Mouse (Mus musculus) hindbrain, embryonic 14.5 days (tissue): ENCODE data around the gene Scyl1. TPM values are rescaled to one million over a fixed set of nuclear protein-coding genes. Genes with fewer than 3 reads are reported as not detected.

Source experiments
- ATAC-seq: fragments of 200-750 bp; cut with Nextera tagmentation; 2 replicates; pipeline ENCODE4 v1.8.0; 2017; ENCODE audit warnings: moderate number of reproducible peaks, mild to moderate bottlenecking, moderate TSS enrichment, moderate library complexity; ENCODE audit not compliant: low FRiP score
- DNase-seq: peaks from one replicate; pipeline ENCODE4 v3.0.0-alpha.2; 2015; ENCODE audit warnings: low spot score
- H3K27ac ChIP-seq: fragments of 300-500 bp; sonication (generic); 2 replicates; pipeline ENCODE4 v1.5.1; 2014; ENCODE audit warnings: mild to moderate bottlenecking, moderate library complexity
- H3K27me3 ChIP-seq: fragments of 300-500 bp; sonication (generic); 2 replicates; pipeline ENCODE4 v1.6.1; 2014; ENCODE audit warnings: mild to moderate bottlenecking, low read length, mixed read lengths; ENCODE audit not compliant: control insufficient read depth, insufficient read depth
- H3K36me3 ChIP-seq: fragments of 300-500 bp; sonication (generic); replicated peaks from 2 replicates; pipeline ENCODE4 v1.6.1; 2014; ENCODE audit not compliant: control insufficient read depth, insufficient read depth
- H3K4me1 ChIP-seq: fragments of 300-500 bp; sonication (generic); replicated peaks from 2 replicates; pipeline ENCODE4 v1.6.1; 2014; ENCODE audit warnings: antibody characterized with exemption, low read length, mixed read lengths; ENCODE audit not compliant: control insufficient read depth, insufficient read depth
- H3K4me2 ChIP-seq: fragments of 300-500 bp; sonication (generic); replicated peaks from 2 replicates; pipeline ENCODE4 v1.6.1; 2014; ENCODE audit warnings: mild to moderate bottlenecking, moderate library complexity
- H3K4me3 ChIP-seq: fragments of 300-500 bp; sonication (generic); replicated peaks from 2 replicates; pipeline ENCODE4 v1.5.1; 2014; ENCODE audit warnings: mild to moderate bottlenecking, low read length
- H3K9ac ChIP-seq: fragments of 300-500 bp; sonication (generic); 2 replicates; pipeline ENCODE4 v1.6.1; 2014
- H3K9me3 ChIP-seq: fragments of 300-500 bp; sonication (generic); 2 replicates; pipeline ENCODE4 v1.6.1; 2016; ENCODE audit warnings: low read length; ENCODE audit not compliant: control insufficient read depth
- WGBS: fragments of 180-500 bp; shearing (Covaris S2); extraction: QIAGEN DNeasy Blood & Tissue Kit; methylation state at CpG from one replicate; pipeline ENCODE4 v1.1.7; 2014; 5-methylcytosine and 5-hydroxymethylcytosine counted together
- polyA plus RNA-seq: library from polyadenylated mRNA; unstranded; fragments of >200 nt; fragmentation: Nextera tagmentation; extraction: Ambion mirVana; gene quantifications from 2 replicates; pipeline ENCODE4 v1.2.1, GENCODE M21; 2014

Gene Scyl1
- polyA plus RNA-seq, 1 experiment from 2014 or later, result 73.5 TPM

GRCm38 (mm10) chr19:5728631-5729443, 42.4 kb downstream of the Scyl1 start:
- Histone ChIP-seq H3K9me3 (no peaks in the 10 kb centered on the region), H3K4me1 (peaks cover 55% of the 10 kb centered on the region), H3K4me3 (peak overlapping the region; percentile 89), H3K36me3 (peaks cover 27% of the 10 kb centered on the region), H3K9ac (peak overlapping the region; percentile 99), H3K4me2 (peak overlapping the region; percentile 100), H3K27me3 (no peaks in the 10 kb centered on the region), H3K27ac (peak overlapping the region; percentile 95)
- ATAC-seq (peak; percentile 12), DNase-seq (no peak)
- WGBS, result 6% methylated on average over 37 of the region's 37 CpGs

GRCm38 (mm10) chr19:5727701-5728100, 43.5 kb downstream of the Scyl1 start:
- peak; percentile 90 for DNase-seq
- no peaks in the 10 kb centered on the region for H3K9me3 ChIP-seq
- peak overlapping the region; percentile 95; the same call in 1 of the 2 replicates for H3K27ac ChIP-seq
- H3K9ac ChIP-seq, result peak overlapping the region; percentile 99
- H3K4me2 ChIP-seq, result peak overlapping the region; percentile 100
- H3K36me3 ChIP-seq, result peaks cover 38% of the 10 kb centered on the region
- H3K27me3 ChIP-seq, result no peaks in the 10 kb centered on the region
- 4% methylated on average over 14 of the region's 14 CpGs for WGBS
- H3K4me1 ChIP-seq, result peaks cover 55% of the 10 kb centered on the region
- H3K4me3 ChIP-seq, result peak overlapping the region; percentile 89
- no peak for ATAC-seq

DNA sequence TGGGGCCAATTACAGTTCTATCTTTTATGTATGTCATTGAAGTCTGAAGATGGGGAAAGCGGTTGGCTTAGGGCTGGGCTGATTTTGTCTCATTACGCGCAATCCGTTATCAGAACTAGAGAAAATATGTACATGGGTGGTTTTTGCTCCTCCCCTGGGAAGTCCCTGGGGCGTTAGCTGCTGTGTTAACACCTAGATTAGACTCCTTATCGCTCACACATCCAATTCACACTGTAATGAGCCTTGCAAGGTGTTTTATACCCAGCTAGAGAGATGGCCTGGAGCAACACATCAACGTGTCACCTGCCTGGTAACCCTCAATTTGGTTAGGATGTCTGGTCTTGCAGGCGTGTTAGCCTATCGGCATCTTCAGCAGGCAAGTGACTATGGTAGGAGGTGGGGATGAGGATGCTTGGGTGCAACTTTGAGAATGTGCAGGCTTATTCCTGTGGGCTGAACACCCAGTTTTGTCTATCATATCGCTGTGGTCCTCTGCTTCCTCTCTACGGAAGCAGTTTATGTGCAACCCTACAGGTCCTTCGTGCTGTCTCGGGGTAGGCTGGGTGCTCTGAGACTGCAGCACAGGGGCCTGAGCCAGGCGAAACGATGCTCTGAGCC, 44.1 kb downstream of the Scyl1 start:
- H3K9me3 ChIP-seq, result no peaks in the 10 kb centered on the region
- peaks cover 44% of the 10 kb centered on the region for H3K36me3 ChIP-seq
- H3K9ac ChIP-seq, result peak overlapping the region; percentile 99
- H3K4me1 ChIP-seq, result peaks cover 55% of the 10 kb centered on the region
- H3K27ac ChIP-seq, result no peak overlapping the region
- no peak for DNase-seq
- no peak for ATAC-seq
- WGBS, result 82% methylated on average over 15 of the region's 15 CpGs
- peak overlapping the region; percentile 100 for H3K4me2 ChIP-seq
- H3K4me3 ChIP-seq, result peak overlapping the region; percentile 89
- H3K27me3 ChIP-seq, result no peaks in the 10 kb centered on the region

- H3K9ac ChIP-seq, result peak within 1 kb of the TSS; percentile 99
- 15% methylated on average over 45 of the region's 49 CpGs for WGBS
- DNase-seq, result no peak
- H3K27me3 ChIP-seq, result no peaks in the 10 kb centered on the region
- H3K9me3 ChIP-seq, result no peaks in the 10 kb centered on the region
- no peak for ATAC-seq
- peak within 1 kb of the TSS; percentile 100 for H3K4me2 ChIP-seq
- H3K4me3 ChIP-seq, result peak within 1 kb of the TSS; percentile 89
- H3K27ac ChIP-seq, result no peak within 1 kb of the TSS
- H3K4me1 ChIP-seq, result peaks cover 49% of the 10 kb centered on the region
- peaks cover 53% of the 10 kb centered on the region for H3K36me3 ChIP-seq
Measured at GRCm38 (mm10) chr19:5725767-5726515, 45.3 kb downstream of the Scyl1 start, which contains the start of gene Ehbp1l1. Ehbp1l1 (minus strand) TSS chr19:5726317.

DNA sequence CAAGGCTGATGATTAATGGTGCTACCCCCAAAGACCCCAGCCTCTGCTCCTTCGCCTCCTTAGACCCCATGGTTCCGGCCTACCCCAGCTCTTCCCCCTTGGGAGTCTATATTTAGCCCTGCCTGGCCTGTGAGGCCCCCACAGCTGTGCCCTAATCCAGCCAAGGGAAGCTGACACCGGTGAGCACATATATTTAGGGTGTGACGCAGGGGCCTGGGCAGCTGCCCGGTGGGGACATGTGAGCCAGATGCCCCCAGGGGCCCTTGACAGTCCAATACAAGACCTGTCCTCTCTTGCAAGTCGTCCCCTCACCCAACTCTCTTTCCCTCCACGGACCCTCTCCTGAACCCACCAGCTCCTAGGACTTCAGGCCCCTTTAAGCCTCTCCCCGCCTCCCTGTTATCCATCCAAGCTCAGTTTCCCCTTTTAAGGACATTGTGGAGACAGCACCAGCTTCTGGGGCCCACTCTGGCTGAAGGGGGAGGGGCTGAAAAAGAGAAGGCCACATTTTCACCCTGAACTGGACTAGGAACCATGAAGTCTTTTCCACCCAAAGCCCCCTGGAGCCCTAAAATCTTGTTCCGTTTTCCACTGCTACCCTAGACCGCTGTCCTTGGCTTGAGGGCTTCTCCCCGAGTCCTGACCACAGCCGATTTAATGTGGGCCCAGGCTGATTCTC, 46.1 kb downstream of the Scyl1 start:
- no peaks in the 10 kb centered on the region for H3K27me3 ChIP-seq
- DNase-seq (no peak), ATAC-seq (no peak)
- H3K36me3 ChIP-seq, result peaks cover 58% of the 10 kb centered on the region
- H3K4me2 ChIP-seq, result peak overlapping the region; percentile 100
- peak overlapping the region; percentile 56 for H3K9ac ChIP-seq
- H3K4me3 ChIP-seq, result peak overlapping the region; percentile 28
- WGBS, result 73% methylated on average over 12 of the region's 12 CpGs
- H3K9me3 ChIP-seq, result no peaks in the 10 kb centered on the region
- H3K27ac ChIP-seq, result no peak overlapping the region
- peaks cover 43% of the 10 kb centered on the region for H3K4me1 ChIP-seq

DNA sequence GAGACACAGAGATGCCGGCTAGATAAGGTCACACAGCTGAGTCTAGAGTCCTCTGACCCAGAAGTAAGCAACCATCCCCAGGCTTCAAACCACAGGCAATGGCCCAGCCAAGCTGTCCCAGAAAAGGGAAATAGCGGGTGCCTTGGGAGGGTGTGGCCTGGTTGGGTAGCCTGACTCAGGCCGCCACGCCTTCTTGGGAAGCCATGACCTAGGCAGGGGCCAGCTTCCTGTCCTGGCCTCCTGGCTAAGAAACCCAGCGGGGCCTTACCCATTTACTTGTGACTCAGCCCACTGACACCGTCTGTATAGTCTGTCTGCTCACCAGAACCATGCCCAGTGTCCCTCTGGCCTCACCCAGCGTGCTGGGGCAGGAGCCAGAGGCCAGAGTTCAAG, 46.7 kb downstream of the Scyl1 start:
- peaks cover 36% of the 10 kb centered on the region for H3K4me1 ChIP-seq
- no peaks in the 10 kb centered on the region for H3K9me3 ChIP-seq
- H3K36me3 ChIP-seq, result peaks cover 63% of the 10 kb centered on the region
- no peak overlapping the region for H3K4me2 ChIP-seq
- ATAC-seq (no peak), DNase-seq (no peak)
- 0 out of 2 replicates have a peak overlapping the region, but pooled peaks have one; percentile 56 for H3K9ac ChIP-seq
- no peak overlapping the region for H3K27ac ChIP-seq
- 74% methylated on average over 7 of the region's 7 CpGs for WGBS
- no peaks in the 10 kb centered on the region for H3K27me3 ChIP-seq
- 0 out of 2 replicates have a peak overlapping the region, but pooled peaks have one; percentile 28 for H3K4me3 ChIP-seq

DNA sequence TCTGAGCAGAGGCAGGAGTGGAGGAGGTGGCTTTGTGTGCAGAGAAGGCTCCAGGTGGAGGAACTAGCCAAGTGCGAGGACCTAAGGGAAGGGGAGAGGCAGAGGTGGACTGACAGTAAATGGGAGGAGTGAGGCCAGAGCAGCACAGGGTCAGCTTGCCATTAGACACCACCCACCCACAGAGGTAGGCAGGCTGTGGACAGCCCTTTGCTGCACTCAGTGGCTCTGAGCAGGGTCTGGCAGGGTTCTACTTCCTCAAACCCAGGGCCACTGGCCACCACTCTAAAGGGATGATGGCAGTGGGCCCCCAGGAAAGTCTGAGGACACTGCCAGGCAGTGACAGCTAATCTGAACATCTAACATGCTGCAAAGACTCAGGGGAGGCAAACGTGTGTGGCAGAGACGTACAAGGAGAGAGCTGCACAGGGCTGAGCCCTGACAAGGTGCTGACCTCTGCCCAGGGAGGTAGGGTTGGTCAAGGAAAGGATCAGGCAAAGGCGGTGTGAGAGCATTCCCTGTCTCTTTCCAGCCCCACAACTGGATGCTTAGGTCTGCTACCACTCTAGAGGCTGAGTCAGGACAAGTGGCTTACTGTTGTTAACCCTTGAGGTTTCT, 47.2 kb downstream of the Scyl1 start:
- Histone ChIP-seq H3K27ac (no peak overlapping the region), H3K27me3 (no peaks in the 10 kb centered on the region), H3K9ac (no peak overlapping the region), H3K4me3 (no peak overlapping the region), H3K4me2 (no peak overlapping the region; the same call in 1 of the 2 replicates), H3K9me3 (no peaks in the 10 kb centered on the region), H3K36me3 (peaks cover 68% of the 10 kb centered on the region), H3K4me1 (peaks cover 36% of the 10 kb centered on the region)
- 74% methylated on average over 4 of the region's 4 CpGs for WGBS
- DNase-seq (no peak), ATAC-seq (no peak)

DNA sequence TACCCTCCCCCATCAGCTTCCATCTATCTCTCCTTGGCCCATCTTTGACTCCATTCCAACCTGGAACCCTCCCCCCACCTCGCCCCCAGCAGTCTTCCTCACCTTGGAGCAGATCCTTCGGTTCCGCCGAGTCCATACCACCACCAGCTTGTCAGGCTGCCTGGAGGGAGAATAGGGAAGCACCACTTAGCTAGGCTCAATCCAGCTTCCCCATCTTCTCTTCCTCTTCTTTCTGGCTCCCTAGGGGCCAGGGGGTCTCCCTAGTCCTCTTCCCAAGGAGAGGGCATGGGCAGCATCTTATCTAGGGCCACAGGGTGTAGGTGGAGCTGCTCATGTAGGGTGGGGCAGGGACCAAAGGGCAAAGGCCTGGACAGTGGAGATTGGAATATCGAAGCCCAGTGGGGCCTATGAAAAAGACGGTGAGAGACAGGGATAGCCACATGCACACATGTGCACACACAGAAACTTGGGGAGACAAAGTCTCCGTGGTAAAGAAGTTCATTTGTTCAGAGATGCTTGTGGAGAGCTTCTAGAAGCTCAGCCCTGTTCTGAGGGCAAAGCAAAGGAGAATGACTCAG, 48.3 kb downstream of the Scyl1 start:
- DNase-seq (no peak), ATAC-seq (no peak)
- H3K4me3 ChIP-seq, result no peak overlapping the region
- peaks cover 29% of the 10 kb centered on the region for H3K4me1 ChIP-seq
- WGBS, result 93% methylated on average over 7 of the region's 7 CpGs
- no peaks in the 10 kb centered on the region for H3K27me3 ChIP-seq
- H3K36me3 ChIP-seq, result peaks cover 79% of the 10 kb centered on the region
- no peak overlapping the region for H3K9ac ChIP-seq
- H3K4me2 ChIP-seq, result no peak overlapping the region
- no peaks in the 10 kb centered on the region for H3K9me3 ChIP-seq
- H3K27ac ChIP-seq, result no peak overlapping the region
